Mouse (Mus musculus) forebrain, postnatal 0 days (tissue): ENCODE results near the gene Pklr. TPM values are rescaled to one million over a fixed set of nuclear protein-coding genes. Genes with fewer than 3 reads are reported as not detected.

Source experiments
- ATAC-seq: fragments of 200-750 bp; cut with Nextera tagmentation; 2 replicates; pipeline ENCODE4 v1.8.0; 2017; ENCODE audit warnings: mild to moderate bottlenecking, moderate library complexity
- DNase-seq: peaks from one replicate; pipeline ENCODE4 v3.0.0-alpha.2; 2015
- H3K27ac ChIP-seq: fragments of 300-500 bp; sonication (generic); 2 replicates; pipeline ENCODE4 v1.5.1; 2014; ENCODE audit warnings: low read depth, mild to moderate bottlenecking, antibody characterized with exemption, low read length, moderate library complexity, mixed read lengths
- H3K27me3 ChIP-seq: fragments of 300-500 bp; sonication (generic); 2 replicates; pipeline ENCODE4 v1.6.1; 2014; ENCODE audit warnings: mild to moderate bottlenecking, low read length, mixed read lengths; ENCODE audit not compliant: insufficient read depth
- H3K36me3 ChIP-seq: fragments of 300-500 bp; sonication (generic); 2 replicates; pipeline ENCODE4 v1.6.1; 2014; ENCODE audit warnings: mild to moderate bottlenecking, moderate library complexity; ENCODE audit not compliant: insufficient read depth
- H3K4me1 ChIP-seq: fragments of 300-500 bp; sonication (generic); 2 replicates; pipeline ENCODE4 v1.6.1; 2014; ENCODE audit warnings: antibody characterized with exemption; ENCODE audit not compliant: insufficient read depth
- H3K4me2 ChIP-seq: fragments of 300-500 bp; sonication (generic); 2 replicates; pipeline ENCODE4 v1.6.1; 2014; ENCODE audit warnings: low read depth, mild to moderate bottlenecking, moderate library complexity
- H3K4me3 ChIP-seq: fragments of 300-500 bp; sonication (generic); 2 replicates; pipeline ENCODE4 v1.5.1; 2014; ENCODE audit warnings: low read depth, low read length, mixed read lengths
- H3K9ac ChIP-seq: fragments of 300-500 bp; sonication (generic); 2 replicates; pipeline ENCODE4 v1.6.1; 2014; ENCODE audit warnings: mild to moderate bottlenecking
- H3K9me3 ChIP-seq: fragments of 300-500 bp; sonication (generic); 2 replicates; pipeline ENCODE4 v1.6.1; 2016; ENCODE audit warnings: low read length
- CTCF ChIP-seq: sonication (generic); IDR thresholded peaks from 2 replicates; pipeline ENCODE4 v1.5.1; 2016; ENCODE audit warnings: antibody characterized with exemption, control low read depth, low read depth
- WGBS: fragments of 180-500 bp; shearing (Covaris S2); extraction: QIAGEN DNeasy Blood & Tissue Kit; methylation state at CpG from one replicate; pipeline ENCODE4 v1.1.7; 2014; 5-methylcytosine and 5-hydroxymethylcytosine counted together
- polyA plus RNA-seq: library from polyadenylated mRNA; unstranded; fragments of >200 nt; fragmentation: Nextera tagmentation; extraction: Ambion mirVana; gene quantifications from 2 replicates; pipeline ENCODE4 v1.2.1, GENCODE M21; 2015
- total RNA-seq: library from RNA; depleted of rRNA; stranded (reverse); fragments of >200 nt; gene quantifications from 2 replicates; pipeline ENCODE4 v1.2.3, GENCODE M21; 2014

Pklr gene
- total and polyA plus RNA-seq, 2 experiments from 2014 or later = 0.19 to 0.76 TPM

DNA sequence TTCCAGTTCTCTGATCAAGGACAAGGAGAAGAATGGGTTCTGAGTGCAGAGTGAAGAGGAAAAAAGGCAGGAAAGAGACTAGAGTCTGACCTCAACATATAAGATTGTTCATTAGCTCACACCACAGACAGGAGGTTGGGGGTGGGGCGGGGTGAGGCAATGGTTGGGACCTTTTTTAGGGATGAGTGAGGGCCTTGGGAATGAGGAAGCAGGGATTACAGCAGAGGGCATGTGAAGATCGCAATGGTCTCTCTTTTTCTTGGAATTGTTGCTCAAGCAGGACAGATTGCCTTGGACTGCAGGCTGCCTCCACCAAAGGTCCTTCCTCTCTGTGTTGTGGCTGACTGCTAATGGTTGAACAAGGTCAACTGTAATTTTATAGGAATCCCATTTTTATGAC is 12.6 kb upstream of the Pklr start:
- H3K36me3 ChIP-seq = no peaks in the 10 kb centered on the region
- no peak overlapping the region for H3K9ac ChIP-seq
- WGBS = 83% methylated on average over 2 of the region's 2 CpGs
- ATAC-seq (no peak), DNase-seq (no peak)
- no peaks in the 10 kb centered on the region for H3K9me3 ChIP-seq
- TF ChIP-seq CTCF = no peak
- no peaks in the 10 kb centered on the region for H3K4me1 ChIP-seq
- H3K27ac ChIP-seq = no peak overlapping the region
- H3K4me3 ChIP-seq = no peak overlapping the region
- no peak overlapping the region for H3K4me2 ChIP-seq
- H3K27me3 ChIP-seq = no peaks in the 10 kb centered on the region

DNA sequence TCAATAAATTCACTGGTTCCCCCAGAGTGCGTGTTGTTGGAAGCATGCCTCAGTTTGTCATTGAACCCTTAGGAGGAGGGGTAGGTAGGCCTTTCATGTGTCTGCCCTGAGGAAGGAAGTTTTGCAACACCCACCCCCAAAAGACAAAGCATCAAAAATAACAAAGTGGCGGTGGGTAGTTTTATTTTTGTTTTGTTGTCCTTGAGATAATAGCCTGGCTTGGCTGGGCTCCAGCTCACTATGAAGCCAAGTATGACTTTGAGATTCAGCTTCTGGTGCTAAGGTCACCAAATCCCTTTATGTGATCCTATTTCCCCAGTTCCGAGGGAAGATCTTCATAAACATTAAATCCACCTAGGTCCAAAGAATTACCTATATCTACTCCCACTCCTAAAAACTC is 11.7 kb upstream of the Pklr start:
- no peak overlapping the region for H3K9ac ChIP-seq
- H3K4me2 ChIP-seq = no peak overlapping the region
- H3K27me3 ChIP-seq = no peaks in the 10 kb centered on the region
- no peak overlapping the region for H3K27ac ChIP-seq
- 78% methylated on average over 3 of the region's 3 CpGs for WGBS
- no peak for TF ChIP-seq CTCF
- no peak for ATAC-seq
- H3K4me3 ChIP-seq = no peak overlapping the region
- no peaks in the 10 kb centered on the region for H3K9me3 ChIP-seq
- H3K4me1 ChIP-seq = no peaks in the 10 kb centered on the region
- H3K36me3 ChIP-seq = no peaks in the 10 kb centered on the region
- no peak for DNase-seq

DNA sequence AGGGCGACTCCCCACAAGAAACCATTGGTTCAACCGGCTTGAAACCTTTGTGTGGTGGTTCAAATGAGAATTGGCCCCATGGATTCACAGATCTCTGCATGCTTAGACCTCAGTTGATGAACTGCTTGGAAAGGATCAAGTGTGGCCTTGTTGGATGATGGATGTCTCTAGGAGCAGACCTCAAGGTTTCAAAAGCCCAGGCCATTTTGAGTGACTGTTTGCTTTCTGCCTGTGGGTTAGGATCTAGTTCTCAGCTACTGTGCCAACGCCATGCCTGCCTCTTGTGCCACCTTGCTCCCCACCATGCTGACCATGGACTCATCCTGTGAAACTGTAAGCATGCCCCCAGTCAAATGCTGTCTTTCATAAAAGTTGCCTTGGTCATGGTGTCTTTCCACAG is 10.0 kb upstream of the Pklr start:
- no peak for ATAC-seq
- no peaks in the 10 kb centered on the region for H3K36me3 ChIP-seq
- TF ChIP-seq CTCF = no peak
- WGBS = 91% methylated on average over 3 of the region's 3 CpGs
- H3K4me3 ChIP-seq = no peak overlapping the region
- no peak for DNase-seq
- H3K27me3 ChIP-seq = no peaks in the 10 kb centered on the region
- H3K27ac ChIP-seq = no peak overlapping the region
- H3K4me2 ChIP-seq = no peak overlapping the region
- H3K9ac ChIP-seq = no peak overlapping the region
- H3K9me3 ChIP-seq = no peaks in the 10 kb centered on the region
- no peaks in the 10 kb centered on the region for H3K4me1 ChIP-seq

DNA sequence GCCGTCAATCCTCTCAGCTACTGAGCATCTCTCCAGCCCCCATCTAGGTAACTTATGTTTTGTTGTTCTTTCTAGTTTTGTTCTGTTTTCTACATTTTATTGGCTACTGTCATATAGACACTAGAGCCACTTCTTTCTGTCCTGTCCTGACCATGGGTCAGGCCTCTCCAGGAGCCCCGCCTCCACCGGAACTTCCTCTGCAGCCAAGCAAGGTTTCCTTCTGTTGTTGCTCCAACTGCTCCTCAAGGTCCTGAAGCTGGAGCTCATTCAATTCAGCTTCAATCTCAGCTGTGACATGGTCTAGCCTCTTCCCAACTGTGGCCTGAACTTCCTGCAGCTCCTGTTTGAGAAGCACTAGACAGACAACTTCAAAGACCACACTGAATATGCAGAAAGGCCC is 6.0 kb upstream of the Pklr start:
- Histone ChIP-seq H3K9ac (no peak overlapping the region), H3K27me3 (no peaks in the 10 kb centered on the region), H3K9me3 (no peaks in the 10 kb centered on the region), H3K4me1 (no peaks in the 10 kb centered on the region), H3K4me2 (no peak overlapping the region), H3K4me3 (no peak overlapping the region), H3K36me3 (no peaks in the 10 kb centered on the region), H3K27ac (no peak overlapping the region)
- no peak for TF ChIP-seq CTCF
- 91% methylated on average over 3 of the region's 3 CpGs for WGBS
- no peak for DNase-seq
- no peak for ATAC-seq

DNA sequence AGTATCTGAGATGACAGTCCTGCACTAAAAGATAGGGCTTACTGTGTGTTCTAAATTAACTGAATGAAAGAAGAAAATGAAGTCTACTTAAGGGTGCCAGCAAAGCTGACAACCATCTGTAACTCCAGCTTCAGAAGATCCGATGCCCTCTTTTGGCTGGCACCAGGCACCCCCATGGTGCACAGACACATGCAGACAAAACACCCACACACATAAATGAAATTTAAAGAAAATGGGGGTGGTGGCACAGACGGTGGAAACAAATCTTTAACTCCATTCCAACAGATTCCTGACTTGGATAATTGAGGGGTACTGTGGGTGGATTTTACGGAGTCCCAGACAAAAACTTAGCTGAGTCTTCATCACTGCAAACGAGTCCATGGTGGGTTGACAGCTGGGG is 4.1 kb upstream of the Pklr start:
- DNase-seq = peak; percentile 53
- Histone ChIP-seq H3K4me2 (peak overlapping the region; percentile 60), H3K4me3 (peak overlapping the region; percentile 28; the same call in 1 of the 2 replicates), H3K27ac (no peak overlapping the region), H3K36me3 (no peaks in the 10 kb centered on the region), H3K4me1 (no peaks in the 10 kb centered on the region), H3K27me3 (no peaks in the 10 kb centered on the region), H3K9me3 (no peaks in the 10 kb centered on the region), H3K9ac (no peak overlapping the region)
- whole genome bisulfite sequencing = 21% methylated on average over 4 of the region's 4 CpGs
- ATAC-seq = peak; percentile 68
- no peak for TF ChIP-seq CTCF

DNA sequence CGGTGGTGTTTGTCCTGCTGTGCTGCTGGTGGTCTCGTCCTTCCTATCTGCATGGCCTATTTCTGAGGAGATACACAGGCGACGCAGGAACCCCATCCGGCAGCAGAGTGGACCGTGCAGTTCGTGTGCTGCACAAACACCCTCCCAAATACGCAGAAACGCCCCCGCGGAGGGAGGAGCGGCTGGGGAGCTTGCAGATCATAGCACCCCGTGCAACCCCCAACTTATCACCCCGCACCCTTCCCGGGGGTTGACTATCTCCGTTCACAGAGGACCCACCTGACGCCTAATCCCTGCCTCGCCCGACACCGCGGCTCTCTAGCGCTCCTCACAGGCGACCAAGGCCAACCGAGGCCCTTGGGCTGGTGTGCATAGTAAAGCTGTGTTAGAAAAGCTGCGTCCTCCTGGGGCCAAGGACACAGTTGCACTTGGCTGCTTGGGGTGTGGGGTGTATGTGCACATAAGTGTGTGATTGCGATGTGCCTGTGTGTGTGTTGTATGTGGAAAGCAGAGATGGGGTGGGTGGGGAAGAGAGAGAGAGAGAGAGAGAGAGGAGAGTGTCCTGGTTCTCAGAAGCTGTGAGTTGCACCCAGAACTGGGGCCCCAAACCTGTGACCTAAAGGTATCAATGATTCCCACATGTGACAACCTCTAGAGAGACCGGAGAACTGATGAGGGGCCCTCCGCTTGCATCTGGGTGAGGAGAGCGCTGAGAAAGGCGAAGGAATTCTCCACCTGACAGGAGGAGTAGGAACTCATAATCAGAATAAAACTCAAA is 3.5 kb upstream of the Pklr start:
- Histone ChIP-seq H3K9me3 (no peaks in the 10 kb centered on the region), H3K27ac (no peak overlapping the region), H3K27me3 (no peaks in the 10 kb centered on the region), H3K4me1 (no peaks in the 10 kb centered on the region), H3K4me2 (peak overlapping the region; percentile 60), H3K4me3 (peak overlapping the region; percentile 28), H3K36me3 (no peaks in the 10 kb centered on the region), H3K9ac (peak overlapping the region; percentile 40)
- TF ChIP-seq CTCF = peak; percentile 64
- DNase-seq (peak; percentile 47), ATAC-seq (peak; percentile 81)
- WGBS = 15% methylated on average over 29 of the region's 30 CpGs

DNA sequence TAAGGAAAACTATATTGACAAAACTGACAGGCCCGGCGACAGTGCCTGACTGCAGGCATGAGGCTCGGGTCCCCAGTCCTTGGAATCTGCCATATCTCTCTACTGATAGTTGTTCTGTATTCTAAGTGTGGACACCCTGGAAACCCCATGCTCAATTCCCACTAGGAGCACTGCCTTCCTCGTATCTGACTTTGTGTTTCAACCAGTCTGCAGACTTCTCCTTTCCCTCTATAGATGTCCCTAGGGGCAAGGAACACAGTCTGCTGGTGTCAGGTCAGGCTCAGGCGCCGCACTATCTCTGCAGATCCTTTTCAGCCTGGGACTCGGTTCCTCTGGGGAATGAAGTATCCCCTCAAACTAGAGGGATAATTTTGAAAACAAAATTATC is 2.9 kb upstream of the Pklr start:
- 85% methylated on average over 7 of the region's 7 CpGs for WGBS
- no peaks in the 10 kb centered on the region for H3K4me1 ChIP-seq
- H3K27ac ChIP-seq = no peak overlapping the region
- no peaks in the 10 kb centered on the region for H3K9me3 ChIP-seq
- no peak overlapping the region for H3K4me2 ChIP-seq
- DNase-seq = no peak
- no peak for TF ChIP-seq CTCF
- no peaks in the 10 kb centered on the region for H3K36me3 ChIP-seq
- no peaks in the 10 kb centered on the region for H3K27me3 ChIP-seq
- H3K4me3 ChIP-seq = no peak overlapping the region
- ATAC-seq = no peak
- H3K9ac ChIP-seq = no peak overlapping the region
